Mouse (Mus musculus) ES-E14 (cell line): ENCODE measurements around the gene Catsper1. TPM values are rescaled to one million over a fixed set of nuclear protein-coding genes. Genes with fewer than 3 reads are reported as not detected.

Experiments used
- DNase-seq: peaks from one replicate; pipeline ENCODE4 v3.0.0-alpha.2; 2013; ENCODE audit warnings: low read depth, low spot score
- H3K27ac ChIP-seq: 2 replicates; pipeline ENCODE4 v1.5.1; 2012; ENCODE audit warnings: low read depth, mild to moderate bottlenecking, low read length, moderate library complexity, mixed read lengths; ENCODE audit not compliant: poor library complexity, insufficient read depth, severe bottlenecking
- H3K36me3 ChIP-seq: 2 replicates; pipeline ENCODE4 v1.6.1; 2012; ENCODE audit warnings: mild to moderate bottlenecking, low read length, moderate library complexity, mixed read lengths; ENCODE audit not compliant: control insufficient read depth, poor library complexity, insufficient read depth, severe bottlenecking
- H3K4me1 ChIP-seq, 2 experiments: fragments of 150-350 bp in 1 of 2; sonication (generic) in 1 of 2; 2 replicates each; pipeline ENCODE4 v1.6.1; 2012; ENCODE audit warnings: low read length in 2 of 2, mild to moderate bottlenecking in 1 of 2, mixed read lengths in 1 of 2; ENCODE audit not compliant: control insufficient read depth in 2 of 2, insufficient read depth in 2 of 2, poor library complexity in 1 of 2
- H3K4me3 ChIP-seq, 2 experiments: fragments of 150-350 bp in 1 of 2; sonication (generic) in 1 of 2; 2 replicates each; pipeline ENCODE4 v1.5.1; 2012; ENCODE audit warnings: low read length in 2 of 2, low read depth in 1 of 2, mild to moderate bottlenecking in 1 of 2, mixed read lengths in 1 of 2; ENCODE audit not compliant: insufficient read depth in 1 of 2, poor library complexity in 1 of 2, severe bottlenecking in 1 of 2
- H3K9ac ChIP-seq: 2 replicates; pipeline ENCODE4 v1.6.1; 2012; ENCODE audit warnings: low read depth, mild to moderate bottlenecking, low read length, mixed read lengths; ENCODE audit not compliant: poor library complexity, insufficient read depth, severe bottlenecking
- H3K9me3 ChIP-seq: fragments of 150-350 bp; sonication (generic); 2 replicates; pipeline ENCODE4 v1.6.1; 2012; ENCODE audit warnings: low read depth, mild to moderate bottlenecking, low read length; ENCODE audit not compliant: control insufficient read depth, insufficient read depth
- CHD2 ChIP-seq: IDR thresholded peaks from 2 replicates; pipeline ENCODE4 v1.6.1; 2014; ENCODE audit warnings: mild to moderate bottlenecking, low read depth, low read length, inconsistent platforms
- HCFC1 ChIP-seq: IDR thresholded peaks from 2 replicates; pipeline ENCODE4 v1.6.1; 2012; ENCODE audit warnings: low read length, inconsistent platforms, borderline replicate concordance; ENCODE audit not compliant: insufficient read depth
- MAFK ChIP-seq: IDR thresholded peaks from 2 replicates; pipeline ENCODE4 v1.6.1; 2014; ENCODE audit warnings: mild to moderate bottlenecking, low read depth, low read length, inconsistent platforms; ENCODE audit not compliant: insufficient read depth
- ZC3H11A ChIP-seq: IDR thresholded peaks from 2 replicates; pipeline ENCODE4 v1.6.1; 2012; ENCODE audit warnings: low read depth, mild to moderate bottlenecking, inconsistent platforms, low read length, borderline replicate concordance
- ZNF384 ChIP-seq: IDR thresholded peaks from 2 replicates; pipeline ENCODE4 v1.6.1; 2012; ENCODE audit warnings: low read depth, low read length, inconsistent platforms
- in situ Hi-C, 2 experiments: fragments of 600-800 bp; cut with MboI; formaldehyde crosslinking; loops; one replicate each; pipeline ENCODE4 v1.15.1; 2025; ENCODE audit warnings: low sequenced_read_pairs in 2 of 2, inconsistent platforms in 1 of 2; ENCODE audit not compliant: unreplicated experiment in 2 of 2
- total RNA-seq: library from RNA; depleted of rRNA; stranded (reverse); fragments of 300-350 nt; gene quantifications from 2 replicates; pipeline ENCODE4 v1.2.3, GENCODE M21; 2012; rRNA removed

Catsper1 gene
- total RNA-seq, 1 experiment = not detected

DNA sequence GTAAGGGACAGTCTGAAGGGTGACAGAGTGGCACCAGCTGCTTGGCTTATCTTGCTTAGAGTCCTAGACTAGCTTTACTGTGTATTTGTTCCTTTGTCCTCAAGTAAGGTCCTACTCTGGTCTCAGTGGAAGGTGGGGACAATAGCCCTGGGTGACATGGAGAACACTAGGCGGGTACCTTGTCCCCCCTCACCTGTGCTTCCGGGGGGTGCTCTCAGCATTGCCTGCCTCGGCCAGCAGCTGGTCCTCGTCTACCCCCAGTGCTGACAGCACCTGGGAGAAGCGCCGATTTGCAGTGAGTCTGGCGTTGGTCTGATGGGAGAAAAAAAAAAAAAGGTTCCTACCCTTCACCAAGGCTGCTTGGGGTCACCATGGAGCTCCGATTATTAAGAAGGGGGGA is 54.9 kb downstream of the Catsper1 start:
- Histone ChIP-seq H3K4me3 (peak overlapping the region; percentile 73 to 94), H3K27ac (no peak overlapping the region), H3K9ac (peak overlapping the region; percentile 89; the same call in 1 of the 2 replicates), H3K4me1 (peaks cover 2 to 14% of the 10 kb centered on the region in 2 experiments; a peak in 1 of 4 replicates), H3K36me3 (peaks cover 4% of the 10 kb centered on the region; the same call in 1 of the 2 replicates), H3K9me3 (no peaks in the 10 kb centered on the region)
- no peak for TF ChIP-seq MAFK
- TF ChIP-seq ZNF384 = no peak
- no peak for TF ChIP-seq CHD2
- no peak for TF ChIP-seq ZC3H11A
- TF ChIP-seq HCFC1 = no peak
- DNase-seq = no peak
- in situ Hi-C loops = no loop called here

DNA sequence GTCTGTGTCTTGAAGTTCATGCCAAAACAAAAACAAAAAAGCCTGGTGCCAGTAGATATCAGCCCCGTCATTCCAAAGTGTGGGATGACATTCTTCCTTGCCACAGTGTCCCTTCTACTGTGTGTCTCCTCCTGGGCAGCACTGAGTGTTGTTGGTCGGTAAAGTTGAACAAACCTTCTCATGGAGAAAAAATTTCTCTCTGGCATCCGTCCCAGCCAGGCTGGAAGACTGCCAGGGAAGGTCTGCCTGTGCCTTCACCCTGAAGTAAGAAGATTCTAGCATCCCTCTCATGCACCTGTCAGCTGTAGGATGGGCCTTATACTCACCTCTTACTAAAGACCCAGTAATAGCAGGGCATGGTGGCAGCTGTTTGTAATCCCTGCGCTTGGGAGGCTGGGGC is 57.4 kb downstream of the Catsper1 start:
- Histone ChIP-seq H3K4me3 (no peak overlapping the region), H3K36me3 (no peaks in the 10 kb centered on the region), H3K27ac (no peak overlapping the region), H3K9ac (no peak overlapping the region), H3K9me3 (no peaks in the 10 kb centered on the region), H3K4me1 (peaks cover 0 to 12% of the 10 kb centered on the region in 2 experiments; a peak in 1 of 4 replicates)
- no peak for DNase-seq
- in situ Hi-C loops = no loop called here
- no peak for TF ChIP-seq ZNF384
- TF ChIP-seq MAFK = no peak
- no peak for TF ChIP-seq CHD2
- TF ChIP-seq ZC3H11A = no peak
- no peak for TF ChIP-seq HCFC1

Other genes with a start within 250 kb of the Catsper1 start
- gene Yif1a, start 247.2 kb upstream of the Catsper1 start, total RNA-seq = 84.4 and 110 TPM in 2 replicates
- gene Cnih2, start 237.2 kb upstream of the Catsper1 start, total RNA-seq = 2.5 and 3.7 TPM in 2 replicates
- 78.5 and 96.9 TPM in 2 replicates for gene Rab1b, start 228.7 kb upstream of the Catsper1 start, total RNA-seq
- gene Klc2, start 217.2 kb upstream of the Catsper1 start, total RNA-seq = 14.7 and 22.9 TPM in 2 replicates
- 5.4 and 7.2 TPM in 2 replicates for gene Pacs1, start 62.6 kb upstream of the Catsper1 start, total RNA-seq
- 165 and 175 TPM in 2 replicates for gene Sf3b2, start 40.3 kb upstream of the Catsper1 start, total RNA-seq
- 2.1 and 3.2 TPM in 2 replicates for gene Gal3st3, start 37.4 kb upstream of the Catsper1 start, total RNA-seq
- 1.1 and 2.1 TPM in 2 replicates for gene Cst6, start 13.8 kb downstream of the Catsper1 start, total RNA-seq
- gene Eif1ad, start 31.0 kb downstream of the Catsper1 start, total RNA-seq = 101 and 127 TPM in 2 replicates
- 213 and 281 TPM in 2 replicates for gene Banf1, start 31.4 kb downstream of the Catsper1 start, total RNA-seq
- 111 and 118 TPM in 2 replicates for gene Sart1, start 53.0 kb downstream of the Catsper1 start, total RNA-seq
- 1.5 and 2.7 TPM in 2 replicates for gene Tsga10ip, start 66.8 kb downstream of the Catsper1 start, total RNA-seq
- 121 and 124 TPM in 2 replicates for gene Drap1, start 89.2 kb downstream of the Catsper1 start, total RNA-seq
- gene AI837181, start 89.4 kb downstream of the Catsper1 start, total RNA-seq = 13.8 and 13.9 TPM in 2 replicates
- gene Fosl1, start 111.8 kb downstream of the Catsper1 start, total RNA-seq = 1.0 and 3.0 TPM in 2 replicates
- 4.9 and 5.4 TPM in 2 replicates for gene Ccdc85b, start 122.2 kb downstream of the Catsper1 start, total RNA-seq
- 52.4 and 62.0 TPM in 2 replicates for gene Fibp, start 124.9 kb downstream of the Catsper1 start, total RNA-seq
- 4.5 and 11.7 TPM in 2 replicates for gene Ctsw, start 132.8 kb downstream of the Catsper1 start, total RNA-seq
- gene Efemp2, start 138.2 kb downstream of the Catsper1 start, total RNA-seq = 18.0 and 23.9 TPM in 2 replicates
- gene Mus81, start 152.7 kb downstream of the Catsper1 start, total RNA-seq = 31.3 and 36.4 TPM in 2 replicates
- gene Cfl1, start 154.7 kb downstream of the Catsper1 start, total RNA-seq = 775 and 955 TPM in 2 replicates
- gene 1700020D05Rik, start 168.0 kb downstream of the Catsper1 start, total RNA-seq = 1.7 and 1.8 TPM in 2 replicates
- 3.3 and 5.0 TPM in 2 replicates for gene Snx32, start 174.8 kb downstream of the Catsper1 start, total RNA-seq
- gene Ovol1, start 224.9 kb downstream of the Catsper1 start, total RNA-seq = 0.58 and 1.1 TPM in 2 replicates
- 6.4 and 9.5 TPM in 2 replicates for gene Ap5b1, start 232.3 kb downstream of the Catsper1 start, total RNA-seq